Mouse (Mus musculus) urinary bladder, adult 18-20 months (tissue): ENCODE measurements around the gene Grb2.

ENCODE experiments used
- DNase-seq, 2 experiments: peaks; one replicate each; pipeline ENCODE4 v3.0.0; 2022; ENCODE audit warnings: low spot score in 2 of 2, mixed read lengths in 2 of 2

Gene Grb2

DNA sequence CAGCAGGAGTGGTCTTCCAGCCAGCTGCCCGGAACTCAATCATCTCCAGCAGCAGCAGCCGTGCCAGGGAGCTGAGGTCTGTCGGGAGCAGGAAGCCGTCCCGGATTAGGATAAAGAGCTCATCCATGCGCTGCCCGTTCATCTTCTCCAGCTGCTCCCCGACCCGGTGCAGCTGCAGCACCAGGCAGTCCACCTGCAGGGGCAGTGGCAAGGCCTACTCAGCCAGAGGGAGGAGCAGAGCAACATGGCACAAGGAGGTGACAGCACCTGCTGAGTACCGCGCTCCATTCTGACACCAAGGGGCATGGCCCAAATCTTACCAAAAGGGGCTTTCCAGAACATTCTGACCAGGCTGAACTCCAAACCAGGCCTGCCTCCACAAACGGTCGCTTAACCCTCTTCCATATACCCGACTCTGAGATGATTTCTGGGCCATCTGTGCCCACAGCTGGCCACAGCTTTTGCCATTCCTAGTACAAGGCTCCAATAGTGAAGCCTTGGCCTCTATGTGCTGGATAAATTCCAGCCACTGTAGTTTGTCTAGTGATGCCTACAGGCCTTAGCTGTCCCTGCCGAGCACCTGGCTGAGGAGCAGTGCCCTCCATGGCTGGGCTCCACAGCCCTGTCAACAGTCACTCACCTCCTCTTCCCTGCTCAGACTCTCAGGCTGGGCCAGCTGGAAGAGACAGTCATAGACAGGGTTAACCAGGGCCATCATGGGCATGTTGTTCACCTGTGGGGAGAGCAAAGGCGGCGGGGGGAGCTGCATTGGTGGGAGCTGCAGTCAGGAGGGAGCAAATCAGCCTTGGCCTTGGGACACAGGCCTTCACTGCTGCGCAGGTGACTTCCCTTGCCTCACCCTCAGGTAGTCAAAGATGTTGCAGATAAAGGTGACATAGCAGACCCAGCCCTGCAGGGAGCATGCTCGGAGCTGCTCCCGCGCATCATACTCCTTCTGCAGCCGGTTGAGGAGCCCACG is 99.7 kb downstream of the Grb2 start:
- DNase-seq: no peak

DNA sequence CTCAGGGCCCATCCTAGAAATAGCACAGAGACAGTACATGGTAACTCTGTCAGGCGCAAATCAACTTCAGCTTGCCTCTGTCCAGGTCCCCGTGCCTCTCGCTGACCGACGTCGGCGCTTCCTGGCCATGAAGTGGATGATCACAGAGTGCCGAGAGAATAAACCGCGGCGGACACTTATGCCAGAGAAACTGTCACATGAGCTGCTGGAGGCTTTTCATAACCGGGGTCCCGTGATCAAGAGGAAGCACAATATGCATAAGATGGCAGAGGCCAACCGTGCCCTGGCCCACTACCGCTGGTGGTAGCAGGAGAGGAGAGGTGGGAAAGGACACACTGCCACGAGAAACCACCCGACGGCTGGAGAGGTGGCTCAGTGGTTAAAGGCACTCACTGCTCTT is 101.7 kb downstream of the Grb2 start:
- DNase-seq: no peak

DNA sequence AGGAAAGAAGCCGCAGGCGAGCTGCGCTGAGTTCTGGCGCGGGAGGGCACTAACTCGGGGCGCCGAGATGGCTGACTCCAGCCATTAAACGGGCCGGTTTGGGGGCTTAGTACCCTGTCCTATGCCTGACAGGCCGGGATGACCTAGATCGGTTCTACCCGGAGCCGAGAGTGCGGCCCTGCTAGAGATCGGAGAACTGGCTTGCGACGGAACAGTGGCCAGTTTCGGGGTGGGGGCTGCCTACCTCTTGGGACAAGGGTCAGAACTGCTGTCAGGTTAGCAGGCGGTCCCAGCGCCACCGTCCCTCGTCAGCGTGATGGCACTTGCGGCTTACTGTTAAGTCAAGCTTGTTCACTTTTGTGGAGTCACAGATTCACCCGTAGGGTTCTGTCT is 104.1 kb downstream of the Grb2 start:
- DNase-seq: no peak

DNA sequence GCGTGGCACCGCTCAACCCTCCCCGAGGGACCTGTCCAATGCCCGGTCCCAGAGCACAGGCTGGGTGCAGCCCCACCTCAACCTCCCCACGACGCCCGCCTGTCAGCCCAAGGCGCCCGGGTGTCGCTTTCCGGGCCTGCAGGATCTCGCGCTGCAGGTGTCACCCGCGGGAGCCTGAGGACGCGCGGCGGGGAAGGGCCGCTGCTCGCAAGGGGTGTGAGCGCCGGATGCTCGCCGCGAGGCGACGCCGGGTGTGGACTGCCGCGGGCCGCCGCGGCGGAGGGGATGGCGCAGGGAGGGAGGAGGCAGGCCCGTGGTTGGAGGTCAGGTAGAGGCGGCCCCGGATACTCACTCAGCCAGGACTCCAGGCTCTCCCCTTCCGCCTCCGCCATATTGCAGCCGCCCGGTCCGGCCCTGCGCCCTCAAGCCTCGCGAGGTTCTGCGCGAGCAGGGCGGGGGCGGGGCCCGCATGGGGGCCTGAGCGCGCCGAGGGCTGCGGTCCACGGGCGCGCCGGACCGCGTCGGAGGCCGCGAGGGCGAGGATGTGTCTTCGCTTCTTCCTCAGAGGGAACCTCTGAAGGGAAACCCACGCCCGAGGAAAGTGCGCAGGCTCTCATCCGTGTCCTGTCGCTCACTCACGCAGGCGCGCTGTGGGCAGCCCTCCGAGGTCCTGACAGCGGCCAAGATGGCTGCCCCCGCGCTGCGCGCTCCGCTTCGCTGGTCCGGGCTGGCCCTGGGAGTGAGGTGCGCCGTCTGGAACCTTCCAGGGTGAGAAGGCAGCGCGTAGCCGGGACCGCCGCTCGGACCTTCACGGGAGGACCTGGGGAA is 104.7 kb downstream of the Grb2 start, which contains the start of the genes Mrps7 and Gga3:
TSS of gene Mrps7 (plus strand) at position 450 of the 828 bp plus-strand sequence.
TSS of gene Gga3 (minus strand) at position 576 of the 828 bp plus-strand sequence.
- DNase-seq: peak; percentile 87 to 91

DNA sequence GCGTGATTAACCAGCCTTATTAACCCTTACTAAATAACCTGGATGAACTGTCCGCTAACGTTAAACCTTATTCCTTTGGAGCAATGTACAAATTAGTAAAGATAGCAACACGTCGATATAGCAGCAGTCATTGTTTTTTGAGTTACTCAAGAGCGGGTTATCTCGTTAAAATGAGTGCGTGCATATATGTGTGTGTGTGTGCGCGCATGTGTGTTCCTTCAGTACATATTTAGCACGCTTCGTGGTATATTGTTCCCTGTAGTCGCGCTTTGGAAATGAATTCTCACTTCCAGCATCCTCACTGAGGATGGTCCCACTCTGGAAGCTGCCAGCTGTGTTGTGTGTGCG is 105.3 kb downstream of the Grb2 start:
- DNase-seq: no peak

DNA sequence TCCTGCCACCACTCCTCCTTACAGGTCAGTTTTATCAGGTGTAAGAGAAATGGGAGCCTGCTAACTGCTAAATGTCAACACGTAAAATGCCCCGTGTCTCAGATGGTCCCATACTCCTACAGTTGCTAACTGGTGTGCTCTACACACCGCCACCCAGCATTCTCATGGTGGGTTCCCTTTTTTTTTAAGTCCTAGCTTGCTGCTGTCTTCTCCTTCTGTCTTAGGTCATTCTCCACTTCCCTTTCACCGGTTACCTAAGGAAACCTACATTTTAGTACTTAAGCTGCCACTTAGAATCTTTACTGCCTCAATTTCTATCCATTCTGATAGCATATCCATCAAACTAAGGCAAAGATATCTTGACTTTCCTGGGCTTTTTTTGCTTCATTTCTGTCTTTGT is 107.2 kb downstream of the Grb2 start:
- no peak for DNase-seq

DNA sequence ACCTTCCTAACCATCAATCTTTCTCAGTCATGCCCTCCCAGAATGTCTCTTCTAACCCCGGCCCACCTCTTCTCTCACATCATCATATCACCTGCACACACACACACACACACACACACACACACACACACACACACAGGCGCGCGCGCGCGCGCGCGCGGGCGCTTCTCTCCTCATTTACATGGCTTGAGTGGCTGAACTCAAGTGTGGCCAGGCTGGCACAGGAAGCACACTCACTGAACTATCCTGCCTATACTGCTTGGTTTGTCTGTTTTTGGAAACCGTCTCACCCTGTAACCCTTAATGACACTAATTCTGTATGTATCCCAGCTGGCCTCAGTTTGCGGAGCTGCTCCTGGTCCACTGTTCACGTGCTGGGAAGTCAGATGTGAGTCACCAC is 107.7 kb downstream of the Grb2 start:
- DNase-seq: no peak

DNA sequence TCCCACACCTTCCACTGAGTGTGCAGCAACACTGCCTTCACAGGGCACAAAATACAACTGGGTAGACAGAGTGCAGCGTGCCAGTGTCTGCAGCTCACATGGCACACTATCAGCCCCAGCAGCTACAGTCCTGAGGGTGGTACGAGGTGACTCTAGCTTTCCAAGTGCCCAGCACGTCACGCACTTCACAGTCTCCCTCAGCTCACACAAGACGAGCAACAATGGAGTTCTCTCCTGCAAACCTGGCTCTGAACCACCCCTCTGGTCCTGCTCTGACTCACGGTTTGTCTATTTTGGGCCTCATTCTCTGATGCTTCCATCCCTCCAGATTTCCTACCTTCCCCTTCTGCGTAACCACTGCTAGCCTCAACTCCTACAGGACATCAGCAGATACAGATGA is 108.7 kb downstream of the Grb2 start:
- no peak for DNase-seq

DNA sequence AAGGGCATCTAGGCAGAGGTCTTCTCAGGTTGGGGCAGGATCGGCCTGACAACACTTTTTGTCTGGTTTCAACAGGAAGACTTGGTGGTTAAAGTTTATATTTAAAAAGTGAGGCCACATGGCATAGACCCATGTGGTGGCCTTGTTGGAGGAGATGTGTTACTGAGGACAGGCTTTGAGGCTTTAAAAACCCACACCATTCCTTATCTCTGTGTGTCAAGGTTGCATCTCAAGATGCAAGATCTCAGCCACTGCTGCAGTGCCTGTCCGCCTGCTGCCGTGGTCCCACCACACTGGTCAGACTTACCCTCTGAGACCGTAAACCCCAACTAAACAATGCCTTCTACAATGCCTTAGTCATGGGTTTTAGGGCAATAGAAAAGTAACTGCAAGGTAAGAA is 110.1 kb downstream of the Grb2 start:
- no peak for DNase-seq

DNA sequence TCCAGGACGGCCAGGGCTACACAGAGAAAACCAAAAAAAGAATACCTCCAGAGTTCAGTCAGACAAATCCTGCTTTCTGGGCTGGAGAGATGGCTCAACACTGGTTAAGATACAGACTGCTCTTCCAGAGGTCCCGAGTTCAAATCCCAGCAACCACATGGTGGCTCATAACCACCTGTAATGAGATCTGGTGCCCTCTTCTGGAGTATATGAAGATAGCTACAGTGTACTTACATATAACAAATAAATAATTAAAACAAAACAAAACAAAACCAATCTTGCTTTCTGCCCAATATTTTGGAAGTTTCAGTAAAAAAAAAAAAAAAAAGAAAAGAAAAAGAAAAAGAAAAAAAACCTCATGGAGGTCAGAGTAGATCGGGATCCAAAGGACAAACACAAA is 113.2 kb downstream of the Grb2 start:
- no peak for DNase-seq
